Mouse (Mus musculus) hindbrain, embryonic 16.5 days (tissue): Measurements from ENCODE around the gene Car7. TPM values are rescaled to one million over a fixed set of nuclear protein-coding genes. Genes with fewer than 3 reads are reported as not detected.

Source experiments
- ATAC-seq: fragments of 200-750 bp; cut with Nextera tagmentation; 2 replicates; pipeline ENCODE4 v1.8.0; 2017; ENCODE audit warnings: moderate TSS enrichment, moderate library complexity
- H3K27ac ChIP-seq: fragments of 300-500 bp; sonication (generic); 2 replicates; pipeline ENCODE4 v1.5.1; 2014; ENCODE audit warnings: low read depth, mild to moderate bottlenecking, control low read depth, low read length, moderate library complexity
- H3K27me3 ChIP-seq: fragments of 300-500 bp; sonication (generic); replicated peaks from 2 replicates; pipeline ENCODE4 v1.6.1; 2014; ENCODE audit warnings: low read length; ENCODE audit not compliant: control insufficient read depth, insufficient read depth
- H3K36me3 ChIP-seq: fragments of 300-500 bp; sonication (generic); 2 replicates; pipeline ENCODE4 v1.6.1; 2014; ENCODE audit warnings: mild to moderate bottlenecking, low read length, moderate library complexity, mixed read lengths; ENCODE audit not compliant: control insufficient read depth, insufficient read depth
- H3K4me1 ChIP-seq: fragments of 300-500 bp; sonication (generic); 2 replicates; pipeline ENCODE4 v1.6.1; 2014; ENCODE audit warnings: low read depth, low read length; ENCODE audit not compliant: control insufficient read depth, insufficient read depth
- H3K4me2 ChIP-seq: fragments of 300-500 bp; sonication (generic); 2 replicates; pipeline ENCODE4 v1.6.1; 2014; ENCODE audit warnings: mild to moderate bottlenecking, low read length, control low read depth, moderate library complexity
- H3K4me3 ChIP-seq: fragments of 300-500 bp; sonication (generic); 2 replicates; pipeline ENCODE4 v1.5.1; 2014; ENCODE audit warnings: mild to moderate bottlenecking, low read length, control low read depth, moderate library complexity
- H3K9ac ChIP-seq: fragments of 300-500 bp; sonication (generic); 2 replicates; pipeline ENCODE4 v1.6.1; 2014; ENCODE audit warnings: low read depth, mild to moderate bottlenecking, control low read depth, low read length, moderate library complexity
- H3K9me3 ChIP-seq: fragments of 300-500 bp; sonication (generic); 2 replicates; pipeline ENCODE4 v1.6.1; 2014; ENCODE audit warnings: mild to moderate bottlenecking, low read length, moderate library complexity; ENCODE audit not compliant: control insufficient read depth
- WGBS: fragments of 180-500 bp; shearing (Covaris S2); extraction: QIAGEN DNeasy Blood & Tissue Kit; methylation state at CpG from one replicate; pipeline ENCODE4 v1.1.7; 2014; 5-methylcytosine and 5-hydroxymethylcytosine counted together
- polyA plus RNA-seq: library from polyadenylated mRNA; unstranded; fragments of >200 nt; fragmentation: Nextera tagmentation; extraction: Ambion mirVana; gene quantifications from 2 replicates; pipeline ENCODE4 v1.2.1, GENCODE M21; 2015

The Car7 gene
- polyA plus RNA-seq, 1 experiment from 2014 or later: 4.9 TPM

DNA sequence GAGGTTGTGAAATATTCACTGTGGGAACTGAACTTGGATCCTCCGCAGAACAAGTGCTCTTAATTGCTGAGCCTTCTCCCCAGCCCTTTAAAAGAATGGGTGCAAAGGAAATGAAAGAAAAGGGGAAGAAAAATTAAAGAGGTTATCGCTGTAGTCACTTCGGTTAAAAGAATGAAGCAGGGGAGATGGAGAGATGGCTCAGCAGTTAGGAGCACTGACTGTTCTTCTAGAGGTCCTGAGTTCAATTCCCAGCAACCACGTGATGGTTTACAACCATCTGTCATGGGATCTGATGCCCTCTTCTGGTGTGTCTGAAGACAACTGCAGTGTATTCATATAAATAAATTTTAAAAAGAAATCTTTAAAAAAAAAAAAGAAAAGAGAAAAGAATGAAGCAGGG, 1.5 kb downstream of the Car7 start:
- H3K27ac ChIP-seq: no peak overlapping the region
- no peak for ATAC-seq
- no peaks in the 10 kb centered on the region for H3K9me3 ChIP-seq
- H3K36me3 ChIP-seq: no peaks in the 10 kb centered on the region
- no peak overlapping the region for H3K9ac ChIP-seq
- WGBS: 84% methylated on average over 4 of the region's 4 CpGs
- no peak overlapping the region for H3K4me3 ChIP-seq
- peaks cover 15% of the 10 kb centered on the region for H3K4me1 ChIP-seq
- no peak overlapping the region for H3K4me2 ChIP-seq
- peaks cover 12% of the 10 kb centered on the region for H3K27me3 ChIP-seq

DNA sequence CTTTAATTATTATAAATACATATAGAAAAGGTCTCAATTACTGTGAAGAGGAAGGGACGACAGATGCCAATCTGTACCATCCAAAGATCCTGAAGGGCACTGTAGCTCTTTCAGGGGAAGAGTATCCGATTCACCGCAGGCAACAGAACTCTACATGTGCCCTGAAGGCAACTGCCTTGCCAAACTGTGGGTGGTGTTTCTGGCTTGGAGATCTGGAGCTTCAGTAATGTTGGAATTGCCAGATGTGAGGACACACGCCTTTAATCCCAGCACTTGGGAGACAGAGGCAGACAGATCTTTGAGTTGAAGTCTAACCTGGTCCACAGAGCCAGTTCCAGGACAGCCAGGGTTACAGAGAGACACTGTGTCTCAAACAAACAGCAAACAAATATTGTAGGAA, 4.4 kb downstream of the Car7 start:
- Histone ChIP-seq H3K9me3 (no peaks in the 10 kb centered on the region), H3K27ac (no peak overlapping the region), H3K4me1 (peaks cover 17% of the 10 kb centered on the region), H3K27me3 (peaks cover 33% of the 10 kb centered on the region), H3K4me3 (no peak overlapping the region), H3K4me2 (no peak overlapping the region), H3K36me3 (no peaks in the 10 kb centered on the region), H3K9ac (no peak overlapping the region)
- ATAC-seq: no peak
- 89% methylated on average over 4 of the region's 4 CpGs for WGBS

DNA sequence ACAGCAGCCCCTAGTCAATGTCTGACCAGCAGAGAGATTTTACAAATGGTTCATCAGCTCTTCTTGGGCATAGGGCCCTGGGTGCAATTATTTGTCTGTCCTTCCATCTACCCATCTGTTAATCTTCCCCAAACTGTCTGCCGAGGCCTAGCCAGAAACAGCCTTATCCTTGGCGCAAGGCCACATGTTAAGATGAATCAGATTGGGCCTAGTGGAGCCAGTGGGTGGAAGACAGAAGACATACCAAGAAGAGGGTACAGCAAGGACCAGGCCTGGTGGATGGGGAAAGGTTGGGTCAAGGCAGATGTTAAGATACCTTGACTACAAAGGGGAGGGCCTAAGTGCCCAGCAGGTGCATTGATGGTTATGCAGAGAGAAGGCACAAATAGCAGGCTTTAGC, 5.1 kb downstream of the Car7 start:
- no peak overlapping the region for H3K9ac ChIP-seq
- no peaks in the 10 kb centered on the region for H3K36me3 ChIP-seq
- H3K27ac ChIP-seq: no peak overlapping the region
- peaks cover 17% of the 10 kb centered on the region for H3K4me1 ChIP-seq
- H3K27me3 ChIP-seq: peaks cover 33% of the 10 kb centered on the region
- ATAC-seq: no peak
- WGBS: 92% methylated on average over 2 of the region's 2 CpGs
- H3K4me3 ChIP-seq: no peak overlapping the region
- H3K4me2 ChIP-seq: no peak overlapping the region
- no peaks in the 10 kb centered on the region for H3K9me3 ChIP-seq

DNA sequence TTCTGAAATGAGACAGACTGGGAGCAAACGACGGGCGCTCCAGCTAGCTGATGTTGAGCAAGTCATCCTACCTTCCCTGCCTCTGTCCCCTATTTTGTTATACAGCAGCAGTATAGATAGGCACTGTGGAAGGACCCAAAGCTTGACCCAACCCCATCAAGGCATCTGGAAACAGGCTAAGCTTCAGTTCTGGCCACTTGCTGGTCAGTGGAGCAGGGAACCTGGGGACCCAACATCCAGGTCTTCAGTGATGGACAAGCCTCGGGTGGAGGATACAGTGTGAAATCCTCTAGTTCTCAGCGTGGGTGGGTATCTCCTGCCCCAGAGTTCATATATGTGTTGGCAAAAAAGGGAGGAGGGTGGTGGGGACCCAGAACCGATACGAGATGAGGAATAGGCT, 5.7 kb downstream of the Car7 start:
- peak overlapping the region; percentile 65 for H3K9ac ChIP-seq

DNA sequence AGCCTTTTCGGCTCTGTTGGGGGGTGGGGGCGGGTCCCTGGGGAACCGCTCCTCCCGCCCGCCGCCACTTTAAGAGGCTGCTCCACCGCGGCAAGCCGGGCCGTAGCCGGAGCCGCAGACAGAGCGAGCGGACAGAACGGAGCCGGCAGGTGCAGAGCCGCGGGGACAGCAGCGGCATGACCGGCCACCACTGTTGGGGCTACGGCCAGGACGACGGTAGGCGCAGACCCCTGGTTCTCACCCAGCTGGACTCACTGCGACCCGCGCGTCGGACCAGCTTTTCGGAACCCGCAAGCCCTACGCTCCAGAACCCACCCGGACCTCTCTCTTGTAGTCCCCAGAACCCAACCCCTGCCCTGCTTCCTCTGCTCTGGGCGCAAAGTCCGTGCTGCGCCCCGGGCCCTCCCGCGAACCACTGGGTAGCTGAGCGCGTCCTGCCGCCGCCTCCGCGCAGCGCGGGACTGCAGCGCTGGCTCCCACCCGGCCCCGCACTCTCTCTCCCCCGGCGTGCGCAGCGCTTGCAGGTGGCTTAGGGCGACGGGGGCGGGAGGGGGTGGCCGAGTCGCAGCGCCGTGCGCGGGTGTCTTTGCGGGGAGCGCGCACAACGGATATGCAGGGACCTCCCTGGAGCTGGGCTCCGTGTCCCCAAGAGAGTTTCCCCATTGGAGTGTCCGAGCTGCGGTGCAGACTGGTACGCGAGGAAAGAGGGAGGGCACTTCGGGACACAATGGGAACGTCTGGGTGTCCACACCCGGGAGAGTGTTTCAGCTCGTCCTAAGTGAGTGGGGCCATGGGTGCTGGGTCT, 6.4 kb downstream of the Car7 start:
- no peaks in the 10 kb centered on the region for H3K36me3 ChIP-seq
- under 1% methylated on average over 62 of the region's 76 CpGs for WGBS
- H3K27me3 ChIP-seq: peaks cover 33% of the 10 kb centered on the region
- no peak overlapping the region for H3K27ac ChIP-seq
- peaks cover 17% of the 10 kb centered on the region for H3K4me1 ChIP-seq
- peak overlapping the region; percentile 63 for H3K4me3 ChIP-seq
- ATAC-seq: peak; percentile 63
- no peaks in the 10 kb centered on the region for H3K9me3 ChIP-seq
- H3K4me2 ChIP-seq: peak overlapping the region; percentile 100
- peak overlapping the region; percentile 65 for H3K9ac ChIP-seq

More for the DNA sequence above, 5.7 kb downstream of the Car7 start:
- H3K4me3 ChIP-seq: peak overlapping the region; percentile 63
- H3K36me3 ChIP-seq: no peaks in the 10 kb centered on the region
- H3K27ac ChIP-seq: no peak overlapping the region
- peak overlapping the region; percentile 100 for H3K4me2 ChIP-seq
- H3K9me3 ChIP-seq: no peaks in the 10 kb centered on the region
- WGBS: 40% methylated on average over 7 of the region's 7 CpGs
- peaks cover 33% of the 10 kb centered on the region for H3K27me3 ChIP-seq
- ATAC-seq: no peak
- peaks cover 17% of the 10 kb centered on the region for H3K4me1 ChIP-seq

DNA sequence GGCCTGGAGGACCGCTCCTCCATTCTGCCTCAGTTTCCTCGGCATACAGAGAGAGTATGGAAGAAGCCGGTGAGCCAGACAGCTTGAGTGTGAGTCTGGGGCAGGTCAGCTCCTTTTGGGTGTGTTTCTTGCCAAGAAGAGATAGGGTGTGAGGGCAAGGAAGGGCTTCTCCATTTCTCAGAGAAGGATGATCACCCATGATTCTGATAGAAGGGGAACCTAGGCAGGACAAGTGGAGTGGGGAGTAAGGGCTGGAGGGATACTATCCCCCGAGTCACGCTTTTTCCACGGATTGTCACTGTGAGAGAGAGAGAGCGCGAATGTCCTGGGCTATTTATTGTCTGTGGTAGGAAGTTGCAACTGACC, 7.0 kb downstream of the Car7 start:
- Histone ChIP-seq H3K27ac (no peak overlapping the region), H3K4me1 (peaks cover 17% of the 10 kb centered on the region), H3K36me3 (no peaks in the 10 kb centered on the region), H3K9ac (no peak overlapping the region), H3K27me3 (peaks cover 33% of the 10 kb centered on the region), H3K4me3 (peak overlapping the region; percentile 63), H3K4me2 (peak overlapping the region; percentile 100), H3K9me3 (no peaks in the 10 kb centered on the region)
- 0 out of 2 replicates have a peak, but pooled peaks have one; percentile 4 for ATAC-seq
- WGBS: 8% methylated on average over 8 of the region's 8 CpGs

DNA sequence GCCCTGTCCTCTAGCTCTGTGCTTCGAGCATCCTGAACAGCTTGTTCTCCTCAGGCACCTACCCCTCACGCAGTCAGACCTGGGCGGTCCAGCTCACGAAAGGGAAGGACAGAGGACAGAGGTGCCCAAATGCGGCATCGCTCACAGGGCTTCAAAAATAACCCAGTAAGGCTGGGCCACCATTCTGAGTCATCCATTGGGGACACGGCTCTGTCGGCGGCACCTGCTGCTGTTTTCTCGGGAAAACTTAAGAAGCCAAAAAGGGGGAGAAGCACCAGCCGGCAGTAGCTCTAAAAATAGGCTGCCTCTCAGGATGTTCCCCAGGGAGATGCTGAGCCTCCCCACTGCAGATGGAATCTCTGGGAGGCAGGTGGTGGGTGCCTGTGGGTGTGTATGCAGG, 7.7 kb downstream of the Car7 start:
- Histone ChIP-seq H3K4me2 (0 out of 2 replicates have a peak overlapping the region, but pooled peaks have one; percentile 10), H3K27ac (no peak overlapping the region), H3K4me3 (no peak overlapping the region)

DNA sequence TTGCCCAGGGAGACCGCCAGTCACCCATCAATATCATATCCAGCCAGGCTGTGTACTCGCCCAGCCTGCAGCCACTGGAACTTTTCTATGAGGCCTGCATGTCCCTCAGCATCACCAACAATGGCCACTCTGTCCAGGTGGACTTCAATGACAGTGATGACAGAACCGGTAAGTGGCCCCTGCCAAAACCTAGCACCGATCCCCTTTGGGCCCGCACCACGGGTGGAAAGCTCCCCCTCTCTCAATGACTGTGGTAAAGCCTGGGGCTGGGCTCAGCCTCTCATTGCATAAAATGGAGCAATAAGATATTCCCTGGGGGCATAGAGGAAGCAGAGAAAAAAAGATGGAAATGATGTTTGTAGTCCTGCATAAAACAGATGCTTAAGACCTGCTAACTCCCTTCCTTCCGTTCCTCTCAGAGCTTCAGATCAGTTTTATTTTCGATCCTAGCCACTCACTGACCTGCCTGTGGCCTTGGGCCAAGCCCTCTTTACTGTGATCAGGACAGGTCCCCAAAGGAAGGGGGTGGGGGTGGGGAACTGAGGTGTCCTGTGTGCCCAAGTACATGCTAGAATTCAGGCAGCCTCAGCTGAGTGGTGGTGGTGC, 9.1 kb downstream of the Car7 start:
- no peaks in the 10 kb centered on the region for H3K9me3 ChIP-seq
- H3K4me3 ChIP-seq: no peak overlapping the region
- ATAC-seq: no peak
- no peak overlapping the region for H3K27ac ChIP-seq
- no peaks in the 10 kb centered on the region for H3K36me3 ChIP-seq
- H3K27me3 ChIP-seq: peaks cover 33% of the 10 kb centered on the region
- peaks cover 17% of the 10 kb centered on the region for H3K4me1 ChIP-seq
- H3K9ac ChIP-seq: no peak overlapping the region
- H3K4me2 ChIP-seq: no peak overlapping the region
- 86% methylated on average over 8 of the region's 8 CpGs for WGBS

More for the DNA sequence above, 7.7 kb downstream of the Car7 start:
- H3K4me1 ChIP-seq: peaks cover 17% of the 10 kb centered on the region
- H3K27me3 ChIP-seq: peaks cover 33% of the 10 kb centered on the region
- ATAC-seq: no peak
- 8% methylated on average over 11 of the region's 11 CpGs for WGBS
- H3K36me3 ChIP-seq: no peaks in the 10 kb centered on the region
- no peak overlapping the region; the same call in 1 of the 2 replicates for H3K9ac ChIP-seq
- no peaks in the 10 kb centered on the region for H3K9me3 ChIP-seq

DNA sequence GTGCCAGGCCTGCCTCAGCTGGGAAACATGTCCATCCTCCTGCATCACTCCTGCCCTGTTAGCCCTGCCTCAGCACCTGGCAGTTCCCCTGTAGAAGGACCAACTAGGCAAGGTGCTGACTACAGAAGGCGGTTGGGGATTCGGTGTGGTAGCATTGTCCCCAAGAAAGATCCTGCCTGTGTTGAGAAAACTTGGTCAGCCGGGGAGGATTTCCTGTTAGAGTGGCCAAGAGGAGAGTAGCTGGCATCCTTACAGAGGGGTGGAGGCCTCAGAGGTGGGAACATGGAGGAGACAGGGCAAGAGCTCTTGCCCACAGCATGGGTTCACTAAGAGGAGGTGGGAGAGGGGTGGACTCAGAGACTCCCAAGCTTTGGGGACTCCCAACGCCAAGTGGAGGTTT, 20.7 kb downstream of the Car7 start:
- Histone ChIP-seq H3K9me3 (no peaks in the 10 kb centered on the region), H3K36me3 (no peaks in the 10 kb centered on the region), H3K27me3 (no peaks in the 10 kb centered on the region), H3K27ac (no peak overlapping the region), H3K9ac (no peak overlapping the region), H3K4me3 (no peak overlapping the region), H3K4me1 (no peaks in the 10 kb centered on the region), H3K4me2 (no peak overlapping the region)
- 89% methylated on average over 4 of the region's 4 CpGs for WGBS
- ATAC-seq: no peak
